Mouse (Mus musculus) heart, embryonic 13.5 days (tissue): ENCODE measurements around the gene E030030I06Rik. TPM values are rescaled to one million over a fixed set of nuclear protein-coding genes. Genes with fewer than 3 reads are reported as not detected.
A peak's percentile ranks its signal among the peaks of the same experiment; 100 is the strongest.
"Not testable (repeated sequence)": the region's sequence is repeated elsewhere in the genome, so short reads cannot be mapped to it uniquely, and the experiment has no call there.

Source experiments
- ATAC-seq: fragments of 200-750 bp; cut with Nextera tagmentation; 2 replicates; pipeline ENCODE4 v1.8.0; 2017; ENCODE audit warnings: moderate TSS enrichment; ENCODE audit not compliant: insufficient number of reproducible peaks, low FRiP score, low TSS enrichment; ENCODE audit errors: extremely low read depth
- H3K27ac ChIP-seq: fragments of 300-500 bp; sonication (generic); replicated peaks from 2 replicates; pipeline ENCODE4 v1.5.1; 2015; ENCODE audit warnings: moderate library complexity, mild to moderate bottlenecking, inconsistent platforms
- H3K27me3 ChIP-seq: fragments of 300-500 bp; sonication (generic); replicated peaks from 2 replicates; pipeline ENCODE4 v1.6.1; 2015; ENCODE audit warnings: mild to moderate bottlenecking, inconsistent platforms
- H3K36me3 ChIP-seq: fragments of 300-500 bp; sonication (generic); 2 replicates; pipeline ENCODE4 v1.6.1; 2015; ENCODE audit warnings: mild to moderate bottlenecking, inconsistent platforms
- H3K4me1 ChIP-seq: fragments of 300-500 bp; sonication (generic); 2 replicates; pipeline ENCODE4 v1.6.1; 2015; ENCODE audit warnings: inconsistent platforms
- H3K4me2 ChIP-seq: fragments of 300-500 bp; sonication (generic); 2 replicates; pipeline ENCODE4 v1.6.1; 2015; ENCODE audit warnings: inconsistent platforms, mild to moderate bottlenecking, moderate library complexity
- H3K4me3 ChIP-seq: fragments of 300-500 bp; sonication (generic); 2 replicates; pipeline ENCODE4 v1.5.1; 2015; ENCODE audit warnings: moderate library complexity, mild to moderate bottlenecking, inconsistent platforms
- H3K9ac ChIP-seq: fragments of 300-500 bp; sonication (generic); 2 replicates; pipeline ENCODE4 v1.6.1; 2015; ENCODE audit warnings: inconsistent platforms, mild to moderate bottlenecking, moderate library complexity
- H3K9me3 ChIP-seq: fragments of 300-500 bp; sonication (generic); 2 replicates; pipeline ENCODE4 v1.6.1; 2016; ENCODE audit warnings: inconsistent platforms
- WGBS: fragments of 180-500 bp; shearing (Covaris S2); methylation state at CpG from one replicate; pipeline ENCODE4 v1.1.7; 2015; ENCODE audit warnings: mixed read lengths; 5-methylcytosine and 5-hydroxymethylcytosine counted together
- polyA plus RNA-seq: library from polyadenylated mRNA; unstranded; fragments of >200 nt; fragmentation: Nextera tagmentation; extraction: Ambion mirVana; gene quantifications from 2 replicates; pipeline ENCODE4 v1.2.1, GENCODE M21; 2015

Gene E030030I06Rik
- polyA plus RNA-seq, result 12.3 and 16.2 TPM in 2 replicates

- Histone ChIP-seq H3K4me1 (peaks cover 23% of the 10 kb centered on the region), H3K27me3 (peaks cover 41% of the 10 kb centered on the region), H3K4me2 (peak within 1 kb of the TSS; percentile 96), H3K9ac (peak within 1 kb of the TSS; percentile 88), H3K36me3 (peaks cover 6% of the 10 kb centered on the region), H3K9me3 (no peaks in the 10 kb centered on the region), H3K27ac (peak within 1 kb of the TSS; percentile 59), H3K4me3 (peak within 1 kb of the TSS; percentile 82)
- WGBS, result 0% methylated on average over 37 of the region's 37 CpGs
- ATAC-seq, result no peak
Measured at GRCm38 (mm10) chr10:22149073-22149690, at the start of gene E030030I06Rik. TSS of gene E030030I06Rik (minus strand) at chr10:22149270.

- H3K4me1 ChIP-seq, H3K27ac ChIP-seq, H3K4me3 ChIP-seq, H3K27me3 ChIP-seq, H3K9ac ChIP-seq, ATAC-seq, H3K36me3 ChIP-seq, H3K9me3 ChIP-seq: not testable (repeated sequence)
- H3K4me2 ChIP-seq, result peak overlapping the region; percentile 33
- 4% methylated on average over 7 of the region's 10 CpGs for WGBS
Measured at GRCm38 (mm10) chr10:22191035-22191434, 42.0 kb upstream of the E030030I06Rik start.

GRCm38 (mm10) chr10:22176515-22176914 is 27.4 kb upstream of the E030030I06Rik start:
- not testable (repeated sequence) for H3K9ac ChIP-seq, H3K27ac ChIP-seq, H3K4me1 ChIP-seq, H3K9me3 ChIP-seq, H3K4me2 ChIP-seq, ATAC-seq, H3K4me3 ChIP-seq, H3K36me3 ChIP-seq, H3K27me3 ChIP-seq
- 68% methylated on average over 2 of the region's 2 CpGs for WGBS

- not testable (repeated sequence) for H3K9me3 ChIP-seq, ATAC-seq, H3K27ac ChIP-seq, H3K4me1 ChIP-seq, H3K4me2 ChIP-seq, H3K4me3 ChIP-seq, H3K9ac ChIP-seq, H3K36me3 ChIP-seq, H3K27me3 ChIP-seq
- WGBS, result 76% methylated on average over 2 of the region's 2 CpGs
Measured at GRCm38 (mm10) chr10:22174190-22174487, 25.1 kb upstream of the E030030I06Rik start.

- H3K4me3 ChIP-seq, result peak overlapping the region; percentile 36
- not testable (repeated sequence) for H3K27me3 ChIP-seq, H3K27ac ChIP-seq, H3K36me3 ChIP-seq, ATAC-seq, H3K9me3 ChIP-seq, H3K9ac ChIP-seq, H3K4me1 ChIP-seq
- peak overlapping the region; percentile 58 for H3K4me2 ChIP-seq
- WGBS, result 12% methylated on average over 13 of the region's 17 CpGs
Measured at GRCm38 (mm10) chr10:22173335-22174189, 24.5 kb upstream of the E030030I06Rik start.

- H3K4me3 ChIP-seq, result peak overlapping the region; percentile 36
- H3K27me3 ChIP-seq, H3K9me3 ChIP-seq, H3K9ac ChIP-seq, ATAC-seq, H3K27ac ChIP-seq, H3K36me3 ChIP-seq, H3K4me1 ChIP-seq: not testable (repeated sequence)
- WGBS, result 33% methylated on average over 3 of the region's 5 CpGs
- peak overlapping the region; percentile 58 for H3K4me2 ChIP-seq
Measured at GRCm38 (mm10) chr10:22172431-22173334, 23.6 kb upstream of the E030030I06Rik start.

GRCm38 (mm10) chr10:22169116-22169515 is 20.0 kb upstream of the E030030I06Rik start:
- not testable (repeated sequence) for H3K4me1 ChIP-seq, H3K36me3 ChIP-seq, ATAC-seq, H3K27me3 ChIP-seq, H3K9me3 ChIP-seq, H3K4me3 ChIP-seq, H3K9ac ChIP-seq, H3K27ac ChIP-seq, H3K4me2 ChIP-seq

GRCm38 (mm10) chr10:22167061-22167460 is 18.0 kb upstream of the E030030I06Rik start:
- not testable (repeated sequence) for H3K9ac ChIP-seq, H3K9me3 ChIP-seq, H3K4me2 ChIP-seq, H3K36me3 ChIP-seq, H3K4me1 ChIP-seq, ATAC-seq, H3K4me3 ChIP-seq, H3K27ac ChIP-seq
- WGBS, result 71% methylated on average over 1 of the region's 1 CpGs
- H3K27me3 ChIP-seq, result peaks cover 11% of the 10 kb centered on the region

GRCm38 (mm10) chr10:22166025-22166424 is 17.0 kb upstream of the E030030I06Rik start:
- not testable (repeated sequence) for H3K4me3 ChIP-seq, H3K9ac ChIP-seq, H3K4me2 ChIP-seq, ATAC-seq, H3K9me3 ChIP-seq, H3K36me3 ChIP-seq, H3K4me1 ChIP-seq, H3K27ac ChIP-seq
- H3K27me3 ChIP-seq, result peaks cover 19% of the 10 kb centered on the region
- WGBS, result 57% methylated on average over 2 of the region's 2 CpGs

- not testable (repeated sequence) for H3K27ac ChIP-seq, H3K4me3 ChIP-seq, H3K36me3 ChIP-seq, H3K4me1 ChIP-seq, H3K9me3 ChIP-seq, H3K4me2 ChIP-seq, H3K9ac ChIP-seq, ATAC-seq
- peaks cover 24% of the 10 kb centered on the region for H3K27me3 ChIP-seq
- 59% methylated on average over 5 of the region's 5 CpGs for WGBS
Measured at GRCm38 (mm10) chr10:22165328-22166003, 16.4 kb upstream of the E030030I06Rik start.
